Mouse (Mus musculus): Measurements from ENCODE around the gene Dmwd. TPM values are rescaled to one million over a fixed set of nuclear protein-coding genes. Genes with fewer than 3 reads are reported as not detected.

Gene Dmwd
- total RNA-seq, 2 experiments from 2014 or later: 10.6 to 29.2 TPM

- peak; percentile 23 for ATAC-seq (replicated peaks; ENCODE audit: low FRiP score, low TSS enrichment, poor library complexity, severe bottlenecking)
Observed at GRCm38 (mm10) chr7:19092381-19093173, 16.6 kb downstream of the Dmwd start.

GRCm38 (mm10) chr7:19093174-19093521 lies 17.1 kb downstream of the Dmwd start:
- ATAC-seq (replicated peaks; ENCODE audit: low FRiP score, low TSS enrichment, poor library complexity, severe bottlenecking): peak; percentile 69

DNA sequence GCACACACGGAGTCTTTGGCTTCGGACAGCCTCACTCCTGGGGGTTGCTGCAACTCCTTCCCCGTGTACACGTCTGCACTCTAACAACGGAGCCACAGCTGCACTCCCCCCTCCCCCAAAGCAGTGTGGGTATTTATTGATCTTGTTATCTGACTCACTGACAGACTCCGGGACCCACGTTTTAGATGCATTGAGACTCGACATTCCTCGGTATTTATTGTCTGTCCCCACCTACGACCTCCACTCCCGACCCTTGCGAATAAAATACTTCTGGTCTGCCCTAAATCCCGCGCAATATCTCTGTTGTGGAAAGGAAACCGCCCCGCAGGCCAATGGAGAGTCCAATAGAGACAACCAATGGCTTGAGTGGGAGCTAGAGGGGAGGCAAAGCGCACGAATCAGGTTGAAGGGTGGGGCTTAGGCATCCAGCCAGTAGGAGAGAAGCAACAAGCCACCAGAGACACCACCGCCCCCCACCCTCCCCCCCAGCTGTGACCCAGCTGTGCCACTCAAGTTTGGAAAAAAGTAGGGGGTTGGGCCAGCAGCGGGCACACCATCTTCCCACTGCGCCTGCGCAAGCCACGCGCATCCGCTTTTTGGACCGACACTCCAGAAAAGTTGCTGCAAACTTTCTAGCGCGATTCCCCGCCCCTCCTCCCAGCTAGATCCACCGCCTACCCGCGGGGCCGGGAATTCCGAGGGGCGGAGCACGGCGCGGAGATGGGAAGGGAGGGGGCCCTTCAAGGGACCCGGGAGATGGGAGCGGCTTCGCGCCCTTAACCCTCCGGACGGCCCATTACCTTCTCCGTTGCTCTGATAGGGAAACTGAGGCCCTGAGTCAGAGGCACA lies 17.7 kb downstream of the Dmwd start:
- ATAC-seq (replicated peaks; ENCODE audit: low FRiP score, low TSS enrichment, poor library complexity, severe bottlenecking): peak; percentile 74

DNA sequence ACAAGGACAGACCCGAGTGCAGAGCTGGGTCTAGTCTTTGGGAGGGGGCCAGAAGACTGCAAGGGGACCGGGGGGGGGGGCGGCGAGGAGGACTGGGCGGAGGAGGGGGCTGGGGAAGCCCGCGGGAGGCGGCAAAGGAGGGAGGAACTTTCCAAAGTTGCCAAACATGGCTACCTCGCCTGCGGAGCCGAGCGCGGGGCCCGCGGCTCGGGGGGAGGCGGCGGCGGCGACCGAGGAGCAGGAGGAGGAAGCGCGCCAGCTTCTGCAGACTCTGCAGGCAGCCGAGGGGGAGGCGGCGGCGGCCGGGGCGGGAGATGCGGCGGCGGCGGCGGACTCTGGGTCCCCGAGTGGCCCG lies 18.4 kb downstream of the Dmwd start, which contains the start of gene Six5:
Gene Six5, plus strand, starts transcription at position 124 of the 355 bp plus-strand sequence.
- no peak for ATAC-seq (replicated peaks; ENCODE audit: low FRiP score, low TSS enrichment, poor library complexity, severe bottlenecking)

GRCm38 (mm10) chr7:19094826-19095750 lies 19.1 kb downstream of the Dmwd start:
- no peak for ATAC-seq (replicated peaks; ENCODE audit: low FRiP score, low TSS enrichment, poor library complexity, severe bottlenecking)

GRCm38 (mm10) chr7:19095751-19096110 lies 19.7 kb downstream of the Dmwd start:
- ATAC-seq (replicated peaks; ENCODE audit: low FRiP score, low TSS enrichment, poor library complexity, severe bottlenecking): no peak

- no peak for ATAC-seq (replicated peaks; ENCODE audit: low FRiP score, low TSS enrichment, poor library complexity, severe bottlenecking)
Observed at GRCm38 (mm10) chr7:19096421-19096976, 20.5 kb downstream of the Dmwd start.

GRCm38 (mm10) chr7:19097217-19097616 lies 21.2 kb downstream of the Dmwd start:
- ATAC-seq (replicated peaks; ENCODE audit: low FRiP score, low TSS enrichment, poor library complexity, severe bottlenecking): no peak

GRCm38 (mm10) chr7:19097863-19098262 lies 21.8 kb downstream of the Dmwd start:
- no peak for ATAC-seq (replicated peaks; ENCODE audit: low FRiP score, low TSS enrichment, poor library complexity, severe bottlenecking)

GRCm38 (mm10) chr7:19098811-19099210 lies 22.8 kb downstream of the Dmwd start:
- ATAC-seq (replicated peaks; ENCODE audit: low FRiP score, low TSS enrichment, poor library complexity, severe bottlenecking): no peak

DNA sequence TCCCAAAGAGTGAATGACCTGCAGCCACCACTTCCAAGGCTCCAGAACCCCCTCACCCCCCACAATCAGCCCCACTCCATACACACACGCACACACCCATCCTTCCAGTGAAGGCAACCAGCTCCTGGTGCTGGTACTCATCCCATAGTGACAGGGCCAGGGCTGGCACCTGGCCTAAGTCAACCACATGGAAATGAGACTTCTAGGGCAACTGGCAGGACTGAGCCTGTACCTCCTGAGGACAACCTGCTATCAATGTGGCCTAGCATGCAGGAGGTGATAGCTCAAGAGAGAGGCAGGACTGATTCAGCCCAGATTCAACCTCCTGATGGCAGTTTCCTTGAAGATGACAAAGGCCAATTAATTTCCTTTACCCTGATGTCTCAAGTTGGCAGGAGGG lies 24.3 kb downstream of the Dmwd start:
- no peak for ATAC-seq (replicated peaks; ENCODE audit: low FRiP score, low TSS enrichment, poor library complexity, severe bottlenecking)

GRCm38 (mm10) chr7:19103741-19104140 lies 27.7 kb downstream of the Dmwd start:
- no peak for ATAC-seq (replicated peaks; ENCODE audit: low FRiP score, low TSS enrichment, poor library complexity, severe bottlenecking)

- ATAC-seq (replicated peaks; ENCODE audit: low FRiP score, low TSS enrichment, poor library complexity, severe bottlenecking): no peak
Observed at GRCm38 (mm10) chr7:19104486-19104885, 28.5 kb downstream of the Dmwd start.

DNA sequence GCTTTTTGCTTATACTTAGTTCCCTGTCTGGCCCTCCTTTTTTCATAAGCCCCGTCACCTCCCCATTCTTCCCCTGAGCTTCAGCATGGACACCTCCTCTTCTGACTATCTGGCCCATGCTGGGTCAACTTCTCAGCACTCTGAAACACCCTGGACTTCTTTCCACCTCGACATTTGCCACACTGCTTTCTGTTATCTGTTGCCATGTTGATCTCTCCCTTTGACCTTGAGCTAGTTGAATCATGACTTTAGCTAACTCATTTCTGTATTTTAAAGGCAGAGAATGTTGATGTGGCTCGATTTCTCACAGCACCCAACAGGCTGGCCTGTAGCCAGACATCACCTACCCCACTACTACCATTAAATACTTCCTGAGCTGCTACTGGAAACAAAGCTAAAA lies 31.4 kb downstream of the Dmwd start:
- ATAC-seq (replicated peaks; ENCODE audit: low FRiP score, low TSS enrichment, poor library complexity, severe bottlenecking): no peak

GRCm38 (mm10) chr7:19109565-19109964 lies 33.5 kb downstream of the Dmwd start:
- ATAC-seq (replicated peaks; ENCODE audit: low FRiP score, low TSS enrichment, poor library complexity, severe bottlenecking): no peak

- no peak for ATAC-seq (replicated peaks; ENCODE audit: low FRiP score, low TSS enrichment, poor library complexity, severe bottlenecking)
Observed at GRCm38 (mm10) chr7:19118028-19118771, 42.2 kb downstream of the Dmwd start, which contains the start of gene Gm4969. TSS of gene Gm4969 (minus strand) at chr7:19118368.

GRCm38 (mm10) chr7:19119083-19119482 lies 43.1 kb downstream of the Dmwd start:
- no peak for ATAC-seq (replicated peaks; ENCODE audit: low FRiP score, low TSS enrichment, poor library complexity, severe bottlenecking)

DNA sequence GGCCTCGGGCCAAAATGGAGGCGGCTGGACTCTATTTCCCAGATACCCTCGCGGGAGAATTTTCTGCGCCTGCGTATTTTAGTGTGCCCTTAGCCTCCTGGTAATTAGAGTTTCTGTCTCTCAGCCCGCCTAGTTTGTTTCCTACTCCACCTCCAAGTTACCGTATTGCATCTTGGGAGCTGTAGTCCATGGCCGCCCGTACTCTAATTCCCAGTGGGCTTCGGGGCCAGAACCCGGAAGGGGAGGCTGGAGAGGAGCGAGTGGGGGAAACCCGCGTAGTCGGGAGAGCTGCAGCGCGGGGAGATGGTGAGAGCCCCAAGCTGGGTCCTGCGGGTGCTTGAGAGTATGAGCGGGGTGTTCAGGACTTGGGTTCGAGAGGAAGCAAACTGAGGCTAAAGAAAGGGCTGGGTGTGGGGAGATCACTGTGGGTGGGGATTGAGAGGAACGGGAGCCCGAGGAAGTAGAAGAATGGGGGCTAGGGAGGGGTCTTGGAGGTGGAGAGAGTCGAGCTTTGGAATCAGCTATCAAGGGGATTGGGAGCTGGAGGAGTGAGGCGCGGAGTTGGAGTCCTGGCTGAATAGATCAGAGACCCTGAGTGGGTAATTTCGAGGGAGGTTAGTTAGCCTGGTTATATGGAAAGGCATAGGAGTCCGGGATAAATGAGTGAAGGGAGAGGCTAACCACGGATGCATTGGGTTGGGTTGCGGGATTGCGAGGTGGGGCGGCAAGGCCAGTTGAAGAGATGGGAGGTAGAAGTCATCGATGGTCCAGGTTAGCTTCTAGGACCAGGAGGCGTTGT lies 43.8 kb downstream of the Dmwd start, which contains the start of gene Fbxo46:
Gene Fbxo46, plus strand, starts transcription at position 229 of the 799 bp plus-strand sequence.
- peak; percentile 100 for ATAC-seq (replicated peaks; ENCODE audit: low FRiP score, low TSS enrichment, poor library complexity, severe bottlenecking)
